ENCODE assay signal across 33 mouse cellular contexts in genomic region chr12:55041011-55041410, GRCm38 (mm10). TPM values are rescaled to one million over a fixed set of nuclear protein-coding genes. Genes with fewer than 3 reads are reported as not detected.
"Had no signal": no experiment of that assay in that cellular context is flagged by ENCODE, and none has a peak within 500 bp of the region (broad histone marks: within the 10 kb centered on the region; RNA-seq: fewer than 3 reads in every experiment).

No protein-coding gene starts in this region.

- DNase-seq: kidney, adult 18-20 months; kidney, postnatal 4 days; layer of hippocampus, adult 9-11 months; liver; lung, adult 18-20 months; lung, postnatal 10 days; lung, postnatal 36 days; retina, postnatal 1 day; thymus, adult 18-20 months; thymus, postnatal 36 days had no signal

- H3K4me1 ChIP-seq: limb, embryonic 10.5 days; limb, embryonic 13.5 days; liver, embryonic 12.5 days; liver, embryonic 15.5 days; lung, embryonic 15.5 days; megakaryocyte, embryonic 14.5 days; midbrain, embryonic 10.5 days; midbrain, embryonic 13.5 days; neural tube, embryonic 13.5 days had no signal

- H3K4me2 ChIP-seq: limb, embryonic 13.5 days; liver, embryonic 12.5 days; liver, embryonic 15.5 days; lung, embryonic 15.5 days; midbrain, embryonic 13.5 days; neural tube, embryonic 13.5 days had no signal

- H3K27me3 ChIP-seq: limb, embryonic 13.5 days; liver, embryonic 12.5 days; liver, embryonic 15.5 days; lung, embryonic 15.5 days; midbrain, embryonic 13.5 days; neural tube, embryonic 13.5 days had no signal

- H3K9me3 ChIP-seq: limb, embryonic 10.5 days; limb, embryonic 13.5 days; liver, embryonic 12.5 days; liver, embryonic 15.5 days; lung, embryonic 15.5 days; megakaryocyte, embryonic 14.5 days; midbrain, embryonic 10.5 days; midbrain, embryonic 13.5 days; neural tube, embryonic 13.5 days had no signal

- H3K4me3 ChIP-seq: limb, embryonic 10.5 days; limb, embryonic 13.5 days; liver, embryonic 12.5 days; liver, embryonic 15.5 days; lung, embryonic 15.5 days; megakaryocyte, embryonic 14.5 days; midbrain, embryonic 10.5 days; midbrain, embryonic 13.5 days; myocyte; neural tube, embryonic 13.5 days had no signal

- H3K36me3 ChIP-seq: lung, embryonic 15.5 days had no signal

- H3K27ac ChIP-seq: limb, embryonic 10.5 days; limb, embryonic 13.5 days; liver, embryonic 12.5 days; liver, embryonic 15.5 days; lung, embryonic 15.5 days; midbrain, embryonic 10.5 days; midbrain, embryonic 13.5 days; neural tube, embryonic 13.5 days had no signal

- ATAC-seq: liver, embryonic 12.5 days; midbrain, embryonic 13.5 days; midbrain, embryonic 16.5 days had no signal

- H3K9ac ChIP-seq: limb, embryonic 13.5 days; liver, embryonic 12.5 days; liver, embryonic 15.5 days; lung, embryonic 15.5 days; midbrain, embryonic 13.5 days; neural tube, embryonic 13.5 days had no signal

RNA-seq across cellular contexts. Expression of gene Gm20403, which starts 54.7 kb away (rescaled TPM):
- total RNA-seq: layer of hippocampus, adult 18-20 months; layer of hippocampus, postnatal 25 days; left cerebral cortex, adult 18-20 months; left cerebral cortex, postnatal 25 days; monocyte, adult 5-6 weeks; neutrophil, adult 5-6 weeks had no signal
- polyA plus RNA-seq: kidney, embryonic 14.5 days; limb, embryonic 10.5 days; limb, embryonic 13.5 days; liver, embryonic 12.5 days; liver, embryonic 15.5 days; lung, embryonic 15.5 days; midbrain, embryonic 10.5 days; midbrain, embryonic 13.5 days; midbrain, embryonic 16.5 days; neural tube, embryonic 13.5 days; small intestine, adult 2 months; spleen, adult 2 months; stomach, embryonic 16.5 days; testis, adult 2 months; urinary bladder, adult 2 months had no signal
